Mouse (Mus musculus): ENCODE results near the gene Marc1. TPM values are rescaled to one million over a fixed set of nuclear protein-coding genes. Genes with fewer than 3 reads are reported as not detected.

The Marc1 gene
- polyA plus RNA-seq, 1 experiment, result not detected

GRCm38 (mm10) chr1:184778157-184778556 lies 33.0 kb downstream of the Marc1 start:
- TF ChIP-seq TAL1 (IDR thresholded peaks at IDR 0.05; ENCODE audit: low read length), result no peak
- no peak for TF ChIP-seq GATA1 (IDR thresholded peaks at IDR 0.05; ENCODE audit: low read length)
- Histone ChIP-seq H3K36me3 (ENCODE audit: control insufficient read depth) (no peaks in the 10 kb centered on the region), H3K4me3 (replicated peaks) (no peak overlapping the region), H3K9me3 (ENCODE audit: control insufficient read depth, low read length) (no peaks in the 10 kb centered on the region), H3K27me3 (ENCODE audit: control insufficient read depth) (peaks cover 2% of the 10 kb centered on the region; the same call in 1 of the 2 replicates), H3K4me1 (ENCODE audit: control insufficient read depth) (peaks cover 22% of the 10 kb centered on the region)

GRCm38 (mm10) chr1:184777061-184777795 lies 33.9 kb downstream of the Marc1 start:
- Histone ChIP-seq H3K4me1 (ENCODE audit: control insufficient read depth) (peaks cover 15% of the 10 kb centered on the region), H3K9me3 (ENCODE audit: control insufficient read depth, low read length) (no peaks in the 10 kb centered on the region), H3K36me3 (ENCODE audit: control insufficient read depth) (no peaks in the 10 kb centered on the region), H3K27me3 (ENCODE audit: control insufficient read depth) (peaks cover 3% of the 10 kb centered on the region), H3K4me3 (replicated peaks) (no peak overlapping the region)
- no peak for TF ChIP-seq TAL1 (IDR thresholded peaks at IDR 0.05; ENCODE audit: low read length)
- TF ChIP-seq GATA1 (IDR thresholded peaks at IDR 0.05; ENCODE audit: low read length), result no peak

- peaks cover 5% of the 10 kb centered on the region for H3K27me3 ChIP-seq (ENCODE audit: control insufficient read depth)
Observed at GRCm38 (mm10) chr1:184775289-184775688, 35.8 kb downstream of the Marc1 start.

GRCm38 (mm10) chr1:184771891-184772249 lies 39.2 kb downstream of the Marc1 start:
- Histone ChIP-seq H3K9me3 (ENCODE audit: control insufficient read depth, low read length) (no peaks in the 10 kb centered on the region), H3K4me1 (ENCODE audit: control insufficient read depth) (0 out of 2 replicates have a peak, but pooled peaks cover 3% of the 10 kb centered on the region), H3K36me3 (ENCODE audit: control insufficient read depth) (no peaks in the 10 kb centered on the region), H3K4me3 (replicated peaks) (no peak overlapping the region), H3K27me3 (ENCODE audit: control insufficient read depth) (peaks cover 3% of the 10 kb centered on the region; the same call in 1 of the 2 replicates)
- TF ChIP-seq TAL1 (IDR thresholded peaks at IDR 0.05; ENCODE audit: low read length) (no peak), GATA1 (IDR thresholded peaks at IDR 0.05; ENCODE audit: low read length) (no peak)

More at GRCm38 (mm10) chr1:184775289-184775688, 35.8 kb downstream of the Marc1 start:
- H3K4me1 ChIP-seq (ENCODE audit: control insufficient read depth), result 0 out of 2 replicates have a peak, but pooled peaks cover 3% of the 10 kb centered on the region
- H3K36me3 ChIP-seq (ENCODE audit: control insufficient read depth), result no peaks in the 10 kb centered on the region
- no peaks in the 10 kb centered on the region for H3K9me3 ChIP-seq (ENCODE audit: control insufficient read depth, low read length)
- no peak overlapping the region for H3K4me3 ChIP-seq (replicated peaks)
- no peak for TF ChIP-seq GATA1 (IDR thresholded peaks at IDR 0.05; ENCODE audit: low read length)
- no peak for TF ChIP-seq TAL1 (IDR thresholded peaks at IDR 0.05; ENCODE audit: low read length)

GRCm38 (mm10) chr1:184771202-184771890 lies 39.8 kb downstream of the Marc1 start:
- H3K9me3 ChIP-seq (ENCODE audit: control insufficient read depth, low read length), result no peaks in the 10 kb centered on the region
- H3K27me3 ChIP-seq (ENCODE audit: control insufficient read depth), result peaks cover 3% of the 10 kb centered on the region; the same call in 1 of the 2 replicates
- H3K4me1 ChIP-seq (ENCODE audit: control insufficient read depth), result 0 out of 2 replicates have a peak, but pooled peaks cover 3% of the 10 kb centered on the region
- no peaks in the 10 kb centered on the region for H3K36me3 ChIP-seq (ENCODE audit: control insufficient read depth)
- no peak overlapping the region for H3K4me3 ChIP-seq (replicated peaks)
- no peak for TF ChIP-seq TAL1 (IDR thresholded peaks at IDR 0.05; ENCODE audit: low read length)
- no peak for TF ChIP-seq GATA1 (IDR thresholded peaks at IDR 0.05; ENCODE audit: low read length)

- no peak for TF ChIP-seq TAL1 (IDR thresholded peaks at IDR 0.05; ENCODE audit: low read length)
- TF ChIP-seq GATA1 (IDR thresholded peaks at IDR 0.05; ENCODE audit: low read length), result no peak
- Histone ChIP-seq H3K9me3 (ENCODE audit: control insufficient read depth, low read length) (no peaks in the 10 kb centered on the region), H3K4me1 (ENCODE audit: control insufficient read depth) (no peaks in the 10 kb centered on the region), H3K27me3 (ENCODE audit: control insufficient read depth) (no peaks in the 10 kb centered on the region), H3K4me3 (replicated peaks) (no peak overlapping the region), H3K36me3 (ENCODE audit: control insufficient read depth) (no peaks in the 10 kb centered on the region)
Observed at GRCm38 (mm10) chr1:184763866-184764265, 47.2 kb downstream of the Marc1 start.

- no peak for TF ChIP-seq TAL1 (IDR thresholded peaks at IDR 0.05; ENCODE audit: low read length)
- no peak for TF ChIP-seq GATA1 (IDR thresholded peaks at IDR 0.05; ENCODE audit: low read length)
Observed at GRCm38 (mm10) chr1:184762941-184763340, 48.2 kb downstream of the Marc1 start.

GRCm38 (mm10) chr1:184761988-184762387 lies 49.1 kb downstream of the Marc1 start:
- H3K9me3 ChIP-seq (ENCODE audit: control insufficient read depth, low read length), result no peaks in the 10 kb centered on the region
- no peaks in the 10 kb centered on the region for H3K4me1 ChIP-seq (ENCODE audit: control insufficient read depth)
- H3K36me3 ChIP-seq (ENCODE audit: control insufficient read depth), result no peaks in the 10 kb centered on the region
- TF ChIP-seq TAL1 (IDR thresholded peaks at IDR 0.05; ENCODE audit: low read length), result no peak
- no peak for TF ChIP-seq GATA1 (IDR thresholded peaks at IDR 0.05; ENCODE audit: low read length)
- H3K4me3 ChIP-seq (replicated peaks), result no peak overlapping the region
- no peaks in the 10 kb centered on the region for H3K27me3 ChIP-seq (ENCODE audit: control insufficient read depth)

More at GRCm38 (mm10) chr1:184762941-184763340, 48.2 kb downstream of the Marc1 start:
- H3K9me3 ChIP-seq (ENCODE audit: control insufficient read depth, low read length), result no peaks in the 10 kb centered on the region
- H3K4me1 ChIP-seq (ENCODE audit: control insufficient read depth), result no peaks in the 10 kb centered on the region
- H3K4me3 ChIP-seq (replicated peaks), result no peak overlapping the region
- no peaks in the 10 kb centered on the region for H3K27me3 ChIP-seq (ENCODE audit: control insufficient read depth)
- no peaks in the 10 kb centered on the region for H3K36me3 ChIP-seq (ENCODE audit: control insufficient read depth)

GRCm38 (mm10) chr1:184752671-184753070 lies 58.4 kb downstream of the Marc1 start:
- no peaks in the 10 kb centered on the region for H3K4me1 ChIP-seq (ENCODE audit: control insufficient read depth)
- no peaks in the 10 kb centered on the region for H3K27me3 ChIP-seq (ENCODE audit: control insufficient read depth)
- H3K9me3 ChIP-seq (ENCODE audit: control insufficient read depth, low read length), result no peaks in the 10 kb centered on the region
- no peak overlapping the region for H3K4me3 ChIP-seq (replicated peaks)
- H3K36me3 ChIP-seq (ENCODE audit: control insufficient read depth), result no peaks in the 10 kb centered on the region
- TF ChIP-seq TAL1 (IDR thresholded peaks at IDR 0.05; ENCODE audit: low read length) (no peak), GATA1 (IDR thresholded peaks at IDR 0.05; ENCODE audit: low read length) (no peak)
